Mouse (Mus musculus): Measurements from ENCODE around the gene Cwc22. TPM values are rescaled to one million over a fixed set of nuclear protein-coding genes. Genes with fewer than 3 reads are reported as not detected.

Gene Cwc22
- total RNA-seq, 2 experiments from 2014 or later, result 11.5 to 12.2 TPM

DNA sequence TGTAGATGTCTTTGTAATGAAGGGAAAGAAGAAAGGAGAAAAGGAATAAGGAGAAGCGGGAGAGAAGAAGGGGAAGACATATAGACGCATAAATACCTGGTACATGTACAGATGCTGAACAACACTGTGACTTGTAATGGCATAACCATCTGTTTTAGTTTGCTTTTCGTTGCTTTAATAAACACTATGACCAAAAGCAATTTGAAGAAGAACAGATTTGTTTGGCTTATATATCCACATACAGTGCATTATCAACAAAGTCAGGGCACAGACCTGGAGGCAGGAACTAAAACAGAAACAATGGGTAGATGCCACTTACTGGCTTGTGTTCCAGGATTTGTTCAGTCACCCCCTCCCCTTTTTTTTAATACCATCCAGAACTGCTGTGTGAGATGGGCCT, 24.4 kb upstream of the Cwc22 start:
- DNase-seq (ENCODE audit: low spot score), result no peak

DNA sequence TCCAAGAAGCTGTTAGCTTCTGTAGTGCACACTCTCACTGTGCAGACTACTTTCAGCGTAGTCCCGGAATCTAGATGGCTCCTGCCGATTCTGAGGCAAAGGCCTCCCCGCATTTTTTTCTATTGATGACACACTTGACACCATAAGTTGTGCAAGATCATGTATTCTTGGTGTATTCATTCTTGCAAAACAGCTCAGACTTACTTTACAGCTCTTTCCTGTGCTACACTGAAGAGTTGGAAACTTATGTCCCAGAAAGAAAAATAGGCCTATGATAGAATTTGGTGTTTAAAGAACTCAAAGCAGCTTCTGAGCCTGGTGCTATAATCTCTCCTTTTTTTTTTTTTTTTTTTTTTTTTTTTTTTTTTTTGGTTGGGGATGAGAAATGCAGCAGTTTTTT, 23.8 kb upstream of the Cwc22 start:
- DNase-seq (ENCODE audit: low spot score), result no peak

DNA sequence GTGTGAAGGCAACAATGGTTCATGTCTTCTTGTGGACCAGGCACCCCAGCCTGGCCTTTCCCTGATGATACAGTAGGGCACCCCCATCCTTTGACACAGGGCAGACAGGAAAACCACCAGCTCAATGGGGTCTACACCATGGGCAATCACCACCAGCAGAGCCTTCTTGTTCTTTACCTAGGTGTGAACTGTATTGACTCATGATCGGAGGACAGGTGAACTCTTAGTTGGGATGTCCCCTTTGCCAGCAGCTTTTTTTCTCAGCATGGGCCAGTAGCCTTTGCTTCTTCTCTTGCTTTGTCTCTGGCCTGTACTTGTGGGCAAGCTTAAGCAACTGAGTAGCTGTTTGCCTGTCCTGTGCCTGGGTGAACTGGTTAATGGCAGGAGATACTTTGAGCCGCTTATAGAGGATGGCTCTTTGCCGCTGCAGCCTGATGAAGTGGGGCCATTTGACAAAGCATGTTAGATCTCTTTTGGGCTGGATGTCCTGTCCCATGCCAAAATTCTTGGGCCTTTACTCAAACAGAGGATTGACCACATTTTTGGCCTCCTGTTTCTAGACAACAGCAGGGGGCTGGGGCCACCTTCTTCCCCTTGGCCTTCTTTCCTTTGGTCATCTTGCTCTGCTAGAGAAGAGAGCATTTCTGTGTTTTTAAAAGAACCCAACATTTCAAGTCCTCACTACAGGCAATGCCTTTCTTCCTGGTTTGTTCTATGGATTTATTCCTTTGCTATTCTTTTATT, 16.4 kb upstream of the Cwc22 start:
- no peak for DNase-seq (ENCODE audit: low spot score)

DNA sequence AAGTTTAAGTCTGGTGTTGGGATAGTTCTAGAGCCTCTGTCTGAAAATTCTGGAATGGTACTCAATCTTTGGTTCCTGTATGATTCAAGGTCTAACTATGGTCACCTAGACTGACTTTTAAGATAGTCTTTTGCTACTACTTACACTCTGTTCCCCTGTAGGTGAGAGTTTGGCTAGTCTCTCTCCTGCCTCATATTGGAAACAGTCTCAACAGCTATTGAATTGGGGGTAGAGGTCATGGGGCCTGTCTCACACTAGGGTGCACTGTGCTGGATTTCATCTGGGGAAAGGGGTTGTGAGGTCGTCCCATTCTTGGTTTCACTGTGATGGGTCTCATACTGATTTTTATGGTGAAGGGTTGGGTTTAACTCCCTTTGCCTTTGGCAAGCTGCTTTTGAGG, 15.1 kb upstream of the Cwc22 start:
- DNase-seq (ENCODE audit: low spot score), result no peak

DNA sequence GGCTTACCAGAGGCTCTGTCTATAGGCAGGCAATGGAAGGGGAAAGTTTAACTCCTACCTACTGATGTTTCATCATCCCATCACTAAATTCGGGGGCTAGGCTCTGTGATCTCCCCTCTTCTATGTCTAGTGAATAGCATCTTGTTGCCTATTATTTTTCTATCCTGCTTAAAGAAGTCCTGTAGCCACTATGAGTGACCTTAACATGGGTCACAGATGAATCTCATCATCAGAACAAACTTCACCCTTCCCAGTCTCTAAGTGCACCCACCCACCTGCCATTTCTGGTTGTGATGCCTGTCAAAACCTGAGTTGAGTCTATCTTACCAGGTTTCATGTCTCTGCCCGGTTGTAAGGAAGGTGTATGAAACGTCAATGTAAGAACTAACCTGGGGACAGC, 14.5 kb upstream of the Cwc22 start:
- no peak for DNase-seq (ENCODE audit: low spot score)

DNA sequence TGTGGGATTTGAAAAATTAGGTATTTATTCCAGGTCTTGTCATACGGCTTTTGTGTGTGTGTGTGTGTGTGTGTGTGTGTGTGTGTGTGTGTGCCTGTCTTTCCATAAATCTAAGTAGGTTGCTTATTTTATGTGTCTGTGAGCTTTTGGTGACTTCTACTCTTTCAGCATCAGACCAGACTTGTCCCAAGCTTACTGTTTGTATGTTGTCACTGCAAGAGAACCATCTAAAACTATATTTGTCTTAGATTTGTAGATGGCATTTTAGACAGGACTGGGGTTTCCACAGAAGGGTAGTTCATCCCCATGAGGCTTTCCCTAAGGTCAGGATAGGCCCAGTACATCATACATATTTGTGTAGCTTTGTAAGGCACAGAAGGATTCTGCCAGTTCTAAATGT, 13.2 kb upstream of the Cwc22 start:
- DNase-seq (ENCODE audit: low spot score), result no peak

DNA sequence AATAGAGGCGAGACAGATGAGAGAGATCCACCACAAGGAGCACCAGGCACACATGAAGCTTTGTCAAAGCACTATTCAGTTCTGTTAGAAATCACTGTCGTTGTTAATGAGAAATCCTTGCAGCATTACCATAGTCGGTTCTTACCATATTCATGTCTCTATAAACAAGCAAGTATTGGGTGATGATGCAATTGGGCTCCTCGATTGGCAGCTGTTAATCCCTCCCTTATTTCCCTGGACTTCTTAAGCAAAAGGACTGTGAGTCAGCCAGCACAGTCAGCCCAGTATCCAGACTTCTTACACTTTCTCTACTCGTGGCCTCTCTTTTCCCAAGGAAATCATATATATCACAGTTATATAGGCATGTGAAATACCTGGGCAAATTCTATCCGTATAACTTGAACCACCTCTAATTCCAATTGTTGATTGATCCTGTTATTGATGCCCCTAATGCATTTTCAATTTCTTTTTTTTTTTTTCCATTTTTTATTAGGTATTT, 5.3 kb upstream of the Cwc22 start:
- no peak for DNase-seq (ENCODE audit: low spot score)

DNA sequence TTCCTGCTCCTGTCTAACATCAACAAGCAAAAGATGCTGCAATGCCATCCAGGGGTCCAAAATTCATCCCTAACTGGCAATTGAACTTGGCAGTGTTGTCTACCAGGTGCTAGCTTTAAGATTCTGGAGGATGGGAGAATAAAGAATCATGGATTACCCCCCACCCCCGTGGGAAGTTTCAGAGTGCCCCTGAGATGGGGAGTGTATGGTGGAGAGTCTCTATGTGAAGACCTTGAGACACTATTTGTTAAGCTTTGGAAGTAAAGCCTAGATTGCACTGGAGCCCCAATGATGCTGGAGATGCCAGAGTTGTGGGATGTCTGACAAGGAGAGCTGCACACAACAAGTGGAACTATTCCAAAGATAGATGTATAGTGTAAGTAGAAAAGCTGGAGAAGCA, 3.9 kb upstream of the Cwc22 start:
- DNase-seq (ENCODE audit: low spot score), result no peak

DNA sequence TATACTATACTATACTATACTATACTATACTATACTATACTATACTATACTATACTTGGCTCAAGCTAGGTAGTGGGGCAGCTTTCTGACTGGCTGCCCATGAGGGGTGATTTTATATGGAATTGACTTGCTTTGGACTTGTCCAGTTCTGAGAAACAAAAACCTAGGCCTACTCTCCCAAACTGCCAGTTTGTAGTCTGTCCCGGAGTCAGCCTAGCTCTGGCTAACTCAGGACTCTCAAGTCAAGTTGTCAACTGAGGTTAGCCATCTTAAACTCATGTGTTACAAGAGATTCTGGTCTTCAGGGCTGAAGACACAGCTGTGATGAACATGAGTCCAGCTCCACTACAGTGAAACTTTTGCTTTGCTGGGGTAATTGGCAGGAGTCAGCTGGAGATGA, 3.3 kb upstream of the Cwc22 start:
- DNase-seq (ENCODE audit: low spot score), result no peak

DNA sequence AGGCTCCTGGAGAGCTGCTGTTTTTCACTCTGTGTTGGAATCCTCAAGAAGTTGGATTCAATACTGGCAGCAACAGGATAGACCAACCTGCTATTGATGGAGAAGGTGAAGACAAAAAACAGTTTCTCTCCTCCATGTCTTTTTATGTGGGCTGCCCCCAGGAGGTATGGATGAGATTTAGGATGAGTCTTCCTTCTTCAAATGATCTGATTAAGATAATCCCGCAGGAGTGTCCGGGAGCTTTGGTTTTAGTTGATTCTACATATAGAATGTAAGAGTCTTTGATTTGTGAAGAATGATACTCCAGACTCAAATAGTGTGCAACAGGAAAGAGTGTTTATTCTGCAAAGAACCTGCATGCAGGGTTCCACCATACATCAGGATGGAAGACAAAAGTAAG, 2.7 kb upstream of the Cwc22 start:
- DNase-seq (ENCODE audit: low spot score), result no peak

DNA sequence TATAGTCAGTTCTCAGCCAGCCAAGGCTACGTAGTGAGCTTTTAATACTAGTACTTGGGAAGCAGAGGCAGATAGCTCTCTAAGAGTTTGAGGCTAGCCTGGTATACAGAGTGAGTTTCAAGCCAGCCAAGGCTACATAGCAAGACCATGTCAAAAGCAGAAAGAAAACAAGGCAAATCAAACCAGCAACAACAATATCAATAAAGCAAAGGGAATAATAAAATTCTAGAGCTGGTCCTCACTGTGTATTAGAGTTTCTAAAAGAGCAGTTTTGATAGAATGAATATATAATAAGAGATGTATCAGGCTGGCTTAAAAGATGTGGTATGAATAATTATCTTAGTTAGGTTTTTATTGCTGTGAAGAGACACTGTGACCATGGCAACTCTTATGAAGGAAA, 2.0 kb upstream of the Cwc22 start:
- DNase-seq (ENCODE audit: low spot score), result no peak

DNA sequence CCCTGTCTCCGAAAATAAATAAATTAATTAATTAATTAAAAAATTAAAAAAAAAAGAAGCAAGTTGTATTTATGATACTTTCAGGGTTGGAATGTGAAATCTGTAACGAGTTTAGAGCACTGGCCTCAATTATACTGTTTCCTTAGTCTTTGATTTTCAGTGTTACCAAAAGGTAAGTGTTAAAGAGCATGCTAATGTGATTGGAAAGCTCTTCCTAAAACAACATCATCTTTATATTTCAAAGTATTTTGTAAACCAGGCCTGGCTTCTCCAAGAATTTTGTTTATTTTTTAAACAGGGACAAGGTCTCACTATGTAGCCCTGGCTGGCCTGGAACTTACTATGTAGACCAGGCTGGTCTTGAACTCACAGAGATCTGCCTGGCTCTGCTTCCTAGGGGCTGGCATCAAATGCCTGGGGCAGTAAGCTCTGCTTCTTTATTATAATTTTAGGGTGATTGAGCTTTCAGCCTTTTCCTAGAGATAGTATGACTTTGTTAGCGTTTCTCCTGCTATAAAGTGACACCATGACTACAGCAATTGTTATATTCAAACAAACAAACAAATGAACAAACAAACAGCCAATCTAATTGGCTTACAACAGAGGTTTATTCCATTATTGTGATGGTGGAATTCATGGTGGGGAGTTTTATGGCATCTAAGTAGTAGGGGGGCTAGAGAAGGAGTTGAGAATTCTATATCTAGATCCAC, 1.1 kb upstream of the Cwc22 start:
- no peak for DNase-seq (ENCODE audit: low spot score)

DNA sequence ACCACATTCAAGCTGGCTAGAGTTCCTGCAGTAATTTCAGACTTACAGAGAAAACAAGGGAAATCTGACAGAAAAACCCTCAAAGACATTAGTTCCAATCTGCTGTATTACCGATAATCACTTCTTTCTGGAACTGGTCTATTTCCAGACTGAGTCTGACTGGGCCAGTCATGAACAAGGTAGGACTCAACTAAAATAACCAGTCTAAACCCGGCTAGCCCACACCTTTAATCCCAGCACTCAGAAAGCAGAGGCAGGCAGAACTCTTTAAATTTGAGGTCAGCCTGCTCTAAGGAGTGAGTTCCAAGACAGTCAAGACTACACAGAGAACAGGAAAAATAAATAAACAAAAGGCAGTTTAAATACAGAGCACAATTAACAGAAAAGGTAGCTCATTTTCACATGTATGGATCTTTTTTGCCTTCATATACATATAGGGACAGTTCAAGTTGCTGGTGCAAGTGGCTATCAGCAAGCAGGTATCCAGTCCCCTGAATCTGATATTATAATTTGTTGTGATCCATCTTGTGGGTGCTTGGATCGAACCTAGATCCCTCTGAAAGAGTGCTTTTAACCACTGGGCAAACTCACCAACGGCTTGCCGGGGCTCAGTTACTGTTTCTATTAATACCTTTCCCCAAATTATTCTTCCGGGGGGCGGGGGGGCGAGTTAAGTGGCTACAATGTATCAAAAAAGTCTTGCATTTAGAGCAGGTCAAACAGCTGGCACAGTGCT, 1.1 kb downstream of the Cwc22 start:
- DNase-seq (ENCODE audit: low spot score), result no peak

DNA sequence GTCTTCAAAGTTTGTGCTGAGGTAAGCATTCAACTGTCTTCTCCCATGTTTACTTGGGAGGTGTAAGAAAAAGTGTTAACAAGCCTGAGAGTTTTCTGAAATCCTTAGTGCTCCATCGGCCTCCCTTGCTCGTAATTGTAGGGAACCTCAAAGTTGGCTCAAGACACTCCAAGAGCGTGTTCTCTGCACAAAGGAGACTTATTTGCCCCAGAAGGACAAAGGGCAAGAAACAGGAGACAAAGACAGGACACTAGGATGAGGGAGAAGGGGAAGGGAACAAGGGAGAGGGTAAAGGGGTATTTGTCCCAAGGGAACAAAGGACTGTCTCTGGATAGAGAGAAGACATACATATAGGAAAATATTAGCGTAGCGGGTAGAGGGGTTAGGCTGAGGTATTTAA, 1.9 kb downstream of the Cwc22 start:
- DNase-seq (ENCODE audit: low spot score), result no peak

DNA sequence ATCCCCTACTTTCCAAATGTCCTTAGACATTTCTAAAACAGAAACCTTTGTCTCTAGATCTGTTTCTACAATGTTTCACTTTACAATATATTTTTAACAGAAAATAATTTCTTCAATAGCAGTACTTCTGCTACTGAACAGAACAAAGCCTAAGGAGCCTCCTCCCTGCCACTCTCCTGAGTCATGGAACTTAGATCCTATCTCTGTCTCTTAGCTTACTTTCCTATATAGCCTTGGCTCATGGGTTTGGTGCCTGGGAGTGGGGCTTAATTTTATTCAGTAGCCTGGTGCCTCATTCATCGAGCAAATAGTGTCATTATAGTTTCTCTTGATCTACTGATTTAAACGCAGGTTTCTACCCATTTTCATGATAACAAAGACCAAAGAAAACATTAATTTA, 4.2 kb downstream of the Cwc22 start:
- no peak for DNase-seq (ENCODE audit: low spot score)

DNA sequence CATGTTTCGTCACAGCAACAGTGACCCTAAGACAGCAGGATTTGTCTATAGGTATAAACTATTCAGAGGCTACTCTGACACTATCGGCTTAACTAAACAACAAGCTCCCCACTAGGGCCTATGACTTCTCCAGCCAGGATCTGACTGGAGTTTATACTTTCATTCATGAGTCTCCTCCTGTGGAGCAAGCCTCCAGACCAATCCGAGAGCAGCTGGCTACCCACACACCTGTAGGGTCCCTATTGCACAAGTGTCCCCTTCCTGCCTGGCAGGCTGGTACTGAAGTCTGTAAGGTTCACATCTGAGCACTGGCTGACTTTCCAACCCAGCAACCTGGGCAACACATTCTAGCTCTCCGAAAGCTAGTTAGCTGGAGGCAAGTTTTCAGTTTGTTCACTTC, 7.9 kb downstream of the Cwc22 start:
- DNase-seq (ENCODE audit: low spot score), result no peak

DNA sequence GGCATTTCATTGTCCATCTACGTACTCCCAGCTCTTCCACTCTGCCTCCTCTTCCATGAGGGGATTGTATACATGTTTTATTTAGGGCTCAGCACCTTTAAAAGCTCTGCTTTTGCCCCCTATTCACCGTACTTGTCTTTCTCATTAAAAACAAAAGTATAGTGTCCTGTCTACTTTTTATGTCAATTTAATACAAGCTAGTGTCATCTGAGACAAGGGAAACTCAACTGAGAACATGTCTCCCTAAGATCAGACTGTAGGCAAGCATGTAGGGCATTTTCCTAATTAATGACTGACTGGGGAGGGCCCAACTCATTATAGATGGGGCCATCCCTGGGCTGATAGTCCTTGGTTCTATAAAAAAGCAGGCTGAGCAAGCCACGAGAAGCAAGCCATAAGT, 8.4 kb downstream of the Cwc22 start:
- no peak for DNase-seq (ENCODE audit: low spot score)

DNA sequence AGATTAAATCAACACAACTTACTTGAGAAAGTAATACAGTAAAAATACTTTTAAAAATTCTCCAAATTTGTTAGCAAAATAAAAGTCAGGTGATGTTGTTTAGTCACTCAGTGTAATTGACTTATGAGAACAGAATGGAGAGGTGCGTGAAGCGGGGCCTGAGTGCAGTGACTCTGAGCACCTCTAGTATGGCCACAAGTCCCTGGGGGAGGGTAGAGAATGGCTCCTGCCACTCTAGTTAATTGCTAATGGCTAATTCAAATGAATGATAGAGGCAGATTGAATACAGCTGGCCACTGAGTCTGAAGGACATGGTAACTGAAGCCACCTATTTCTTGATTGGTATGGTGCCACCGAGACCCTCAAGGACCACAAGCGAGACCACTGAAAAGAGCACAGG, 12.0 kb downstream of the Cwc22 start:
- no peak for DNase-seq (ENCODE audit: low spot score)

DNA sequence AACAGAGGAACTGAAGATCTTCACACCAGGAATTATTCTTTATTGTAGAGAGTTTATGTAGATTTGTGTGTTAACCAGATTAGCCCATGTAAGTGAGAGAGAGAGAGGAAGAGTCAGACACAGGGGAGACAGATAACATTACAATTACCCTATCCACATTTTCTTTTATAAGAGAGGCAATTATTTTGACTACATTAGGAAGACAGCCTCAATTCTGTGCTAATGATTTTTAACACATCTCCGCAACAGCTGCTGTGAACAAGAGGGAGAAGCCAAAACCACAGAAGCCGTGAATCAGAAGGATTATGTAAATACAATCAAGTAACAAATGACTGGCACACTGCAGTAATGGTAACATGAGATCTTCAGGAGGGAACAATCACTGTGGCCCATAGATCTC, 12.5 kb downstream of the Cwc22 start:
- DNase-seq (ENCODE audit: low spot score), result no peak

DNA sequence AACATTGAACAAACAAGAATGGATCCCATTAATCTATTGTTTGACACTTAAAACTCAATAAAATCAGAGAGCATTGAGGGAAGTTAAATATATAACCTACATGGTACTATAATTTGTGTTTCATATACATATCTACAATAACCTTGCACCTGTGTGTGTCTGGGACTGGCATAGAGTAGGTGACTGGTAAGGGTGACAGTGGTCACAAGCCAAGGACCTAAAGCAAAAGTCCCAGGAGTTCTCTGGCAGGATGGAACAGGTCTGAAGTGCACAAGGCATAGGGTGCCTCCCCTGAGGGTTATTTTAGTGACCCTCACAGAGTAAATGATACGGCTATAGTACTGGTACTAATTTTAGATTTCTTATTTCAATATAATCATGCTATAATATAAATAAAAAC, 14.2 kb downstream of the Cwc22 start:
- no peak for DNase-seq (ENCODE audit: low spot score)

DNA sequence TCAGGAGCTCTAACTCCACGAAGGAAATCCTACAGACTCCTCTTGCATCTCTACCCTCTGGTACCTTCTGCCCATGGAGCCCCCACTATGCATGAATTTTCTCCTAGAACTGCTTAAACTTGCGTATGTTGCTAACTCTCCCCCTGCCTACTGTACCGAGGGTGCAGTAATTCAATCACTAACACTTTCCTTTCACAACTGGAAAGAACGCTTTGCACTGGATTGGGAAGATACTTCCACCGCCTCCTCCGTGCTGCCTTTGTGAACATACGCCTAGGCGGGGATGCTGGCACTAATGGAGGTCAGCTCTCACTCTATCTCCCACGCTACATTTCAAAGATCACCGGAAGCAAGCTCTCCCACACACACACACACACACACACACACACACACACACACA, 17.8 kb downstream of the Cwc22 start:
- DNase-seq (ENCODE audit: low spot score), result no peak

DNA sequence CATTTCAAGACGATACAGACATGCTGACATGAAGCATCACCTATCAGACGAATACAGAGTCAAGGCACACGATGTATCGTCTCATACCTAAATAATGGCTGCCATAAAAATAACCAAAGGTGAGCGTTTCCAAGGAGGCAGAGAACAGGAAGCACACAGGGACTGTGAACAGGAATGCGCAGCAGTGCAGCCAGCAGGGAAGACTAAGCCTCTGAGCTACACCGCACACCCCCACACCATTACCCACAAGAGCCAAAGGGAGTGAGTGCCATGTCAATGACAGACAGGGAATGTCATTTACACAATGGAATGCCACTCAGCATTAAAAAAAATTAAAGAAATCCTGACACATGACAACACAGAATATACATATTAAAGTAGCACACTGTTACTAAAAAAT, 19.7 kb downstream of the Cwc22 start:
- DNase-seq (ENCODE audit: low spot score), result no peak

DNA sequence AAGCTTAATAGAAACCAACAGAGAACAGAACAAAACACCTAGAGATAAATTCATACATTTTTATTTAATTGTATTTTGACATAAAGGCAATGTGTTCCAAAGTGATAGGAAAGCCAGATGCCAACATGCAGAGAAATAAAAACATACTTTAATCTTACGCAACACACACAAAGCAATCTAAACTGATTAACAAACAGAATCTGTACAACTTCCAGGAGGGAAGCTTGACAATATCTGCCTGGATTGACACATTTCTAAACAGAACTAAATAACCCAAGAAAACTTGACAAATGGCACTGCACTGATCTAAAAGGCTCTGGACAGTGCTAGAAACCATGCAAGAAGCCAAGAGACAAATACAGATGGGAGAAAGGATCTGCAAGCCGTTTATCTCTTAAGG, 20.2 kb downstream of the Cwc22 start:
- no peak for DNase-seq (ENCODE audit: low spot score)
